Comparison of ENCODE assay signal across 30 mouse cellular contexts in the genomic region with DNA sequence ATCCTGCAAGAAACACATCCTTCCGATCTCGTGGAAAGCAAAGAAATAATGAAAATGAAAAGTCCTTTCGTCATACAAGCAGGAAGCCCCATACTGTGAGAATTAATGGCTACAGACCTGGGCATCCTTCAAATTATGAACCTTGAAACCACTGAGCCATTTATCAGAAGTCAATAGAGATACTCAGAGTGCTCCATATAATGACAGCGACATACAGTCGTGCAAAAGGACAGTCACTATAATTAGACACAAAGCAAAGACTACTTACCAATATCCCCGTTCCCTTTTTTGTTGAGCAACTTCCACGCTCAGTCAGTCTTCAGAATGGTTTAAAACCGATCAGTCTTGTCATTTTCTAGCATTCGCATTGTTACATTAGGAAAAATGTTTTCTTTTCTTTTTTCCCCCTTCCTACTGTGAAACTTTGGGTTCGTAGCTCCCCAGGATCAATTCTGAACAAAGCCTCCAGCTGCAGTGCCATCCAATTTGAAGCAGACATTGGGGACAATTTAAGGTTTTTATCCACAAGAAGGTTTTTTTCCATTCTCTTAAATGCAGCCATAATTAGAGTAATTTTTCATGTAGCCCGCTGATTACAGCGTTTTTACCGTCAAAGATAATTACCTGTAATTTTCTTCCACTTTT. TPM values are rescaled to one million over a fixed set of nuclear protein-coding genes. Genes with fewer than 3 reads are reported as not detected.
DNase-seq lines count a peak whose midpoint lies in the region; ATAC-seq and TF ChIP-seq lines count a peak whose summit lies in the region.
"Had no signal": no experiment of that assay in that cellular context is flagged by ENCODE, and none has a peak within 500 bp of the region (broad histone marks: within the 10 kb centered on the region; RNA-seq: fewer than 3 reads in every experiment).

No protein-coding gene starts in this region.

- H3K4me1 ChIP-seq in forebrain, embryonic 11.5 days (replicated peaks; ENCODE audit: control insufficient read depth, insufficient read depth, low read length), result no peaks in the 10 kb centered on the region; the same call in 1 of the 2 replicates
- H3K4me1 ChIP-seq in forebrain, embryonic 10.5 days, result peaks cover 12% of the 10 kb centered on the region
- no peaks in the 10 kb centered on the region for H3K4me1 ChIP-seq in embryonic facial prominence, embryonic 14.5 days (ENCODE audit: control insufficient read depth, insufficient read depth, low read length)
- peaks cover 9% of the 10 kb centered on the region for H3K4me1 ChIP-seq in limb, embryonic 10.5 days
- H3K4me1 ChIP-seq: neural tube, embryonic 13.5 days; stomach, embryonic 15.5 days had no signal

- H3K36me3 ChIP-seq in forebrain, embryonic 11.5 days (ENCODE audit: control insufficient read depth, insufficient read depth, low read length), result no peaks in the 10 kb centered on the region
- H3K36me3 ChIP-seq in forebrain, embryonic 10.5 days (replicated peaks), result no peaks in the 10 kb centered on the region
- no peaks in the 10 kb centered on the region for H3K36me3 ChIP-seq in embryonic facial prominence, embryonic 14.5 days (ENCODE audit: control insufficient read depth, insufficient read depth, low read length)
- no peaks in the 10 kb centered on the region for H3K36me3 ChIP-seq in limb, embryonic 10.5 days
- H3K36me3 ChIP-seq: hindbrain, embryonic 12.5 days; neural tube, embryonic 13.5 days; stomach, embryonic 15.5 days had no signal

- DNase-seq in forebrain, embryonic 11.5 days (ENCODE audit: low spot score), result no peak
- DNase-seq in forebrain, embryonic 10.5 days (ENCODE audit: extremely low spot score, low spot score), result no peak
- peak; percentile 89 for DNase-seq in brain, embryonic 14.5 days (ENCODE audit: low read depth)
- DNase-seq in embryonic facial prominence, embryonic 14.5 days (ENCODE audit: low spot score), result no peak
- DNase-seq in limb, embryonic 10.5 days (ENCODE audit: low spot score), result peak; percentile 27
- DNase-seq in left cerebral cortex, postnatal 10 days (ENCODE audit: extremely low spot score in 1 of 2, low spot score in 2 of 2), result no peak
- no peak for DNase-seq in thymus, postnatal 0 days (ENCODE audit: low spot score)
- no peak for DNase-seq in adrenal gland, postnatal 10 days
- DNase-seq: adrenal gland, postnatal 25 days; cerebellum, adult 2 months; kidney, adult 9 months; kidney, postnatal 25 days; left cerebral cortex, postnatal 4 days; liver, postnatal 0 days; lung, postnatal 10 days; right cerebral cortex, postnatal 14 days; thymus, adult 2 months had no signal

- 4% methylated on average over 13 of the region's 13 CpGs for WGBS in forebrain, embryonic 11.5 days
- WGBS in forebrain, embryonic 10.5 days, result 7% methylated on average over 13 of the region's 13 CpGs
- WGBS in embryonic facial prominence, embryonic 14.5 days, result 23% methylated on average over 13 of the region's 13 CpGs
- 3% methylated on average over 13 of the region's 13 CpGs for WGBS in limb, embryonic 10.5 days

- TF ChIP-seq POLR2A in brain, embryonic 14.5 days (IDR thresholded peaks at IDR 0.05; ENCODE audit: borderline replicate concordance, extremely low read depth, insufficient read depth, insufficient read length, poor library complexity, severe bottlenecking), result no peak

- no peak for TF ChIP-seq CTCF in brain, embryonic 14.5 days (IDR thresholded peaks at IDR 0.05; ENCODE audit: borderline replicate concordance, extremely low read depth, insufficient read depth, insufficient read length)

- ATAC-seq in forebrain, embryonic 11.5 days (replicated peaks; ENCODE audit: low FRiP score), result no peak
- no peak for ATAC-seq in embryonic facial prominence, embryonic 14.5 days (ENCODE audit: low read depth)
- ATAC-seq: CD4-positive, CD25-positive, alpha-beta regulatory T cell, adult 4 months; inflammation-experienced regulatory T-cells, adult 6 months; liver, postnatal 0 days had no signal

- intact Hi-C loops in left cerebral cortex, postnatal 10 days (cut with DNase I), result loop anchor here (10.0 kb wide), 1 partner anchor 294 kb away; the partner anchor contains the start of gene Sem1

- no peak overlapping the region for H3K9ac ChIP-seq in forebrain, embryonic 11.5 days (ENCODE audit: low read length)
- H3K9ac ChIP-seq in embryonic facial prominence, embryonic 14.5 days (ENCODE audit: low read depth, low read length), result no peak overlapping the region
- H3K9ac ChIP-seq: hindbrain, embryonic 12.5 days; liver, postnatal 0 days; neural tube, embryonic 13.5 days; stomach, embryonic 15.5 days had no signal

- H3K27me3 ChIP-seq in forebrain, embryonic 11.5 days (ENCODE audit: control insufficient read depth, insufficient read depth, low read length), result peaks cover 80% of the 10 kb centered on the region
- H3K27me3 ChIP-seq in forebrain, embryonic 10.5 days (ENCODE audit: poor library complexity, severe bottlenecking), result peaks cover 100% of the 10 kb centered on the region
- H3K27me3 ChIP-seq in embryonic facial prominence, embryonic 14.5 days (replicated peaks; ENCODE audit: control insufficient read depth, insufficient read depth, low read length), result peaks cover 91% of the 10 kb centered on the region
- peaks cover 100% of the 10 kb centered on the region for H3K27me3 ChIP-seq in limb, embryonic 10.5 days (ENCODE audit: low read depth, poor library complexity, severe bottlenecking)

- H3K4me3 ChIP-seq in forebrain, embryonic 11.5 days (ENCODE audit: low read depth, low read length), result peak overlapping the region; percentile 10; the same call in 1 of the 2 replicates
- H3K4me3 ChIP-seq in forebrain, embryonic 10.5 days, result no peak overlapping the region
- H3K4me3 ChIP-seq in embryonic facial prominence, embryonic 14.5 days (ENCODE audit: low read depth, low read length), result 0 out of 2 replicates have a peak overlapping the region, but pooled peaks have one; percentile 2
- H3K4me3 ChIP-seq in limb, embryonic 10.5 days, result no peak overlapping the region
- H3K4me3 ChIP-seq: erythroblast, embryonic 14.5 days; hindbrain, embryonic 12.5 days; neural tube, embryonic 13.5 days; stomach, embryonic 15.5 days had no signal

- H3K4me2 ChIP-seq in forebrain, embryonic 11.5 days (ENCODE audit: low read depth, low read length, severe bottlenecking), result no peak overlapping the region
- H3K4me2 ChIP-seq in embryonic facial prominence, embryonic 14.5 days (ENCODE audit: low read depth, low read length), result peak overlapping the region; percentile 25; the same call in 1 of the 2 replicates
- H3K4me2 ChIP-seq: heart, embryonic 11.5 days; hindbrain, embryonic 12.5 days; neural tube, embryonic 13.5 days; stomach, embryonic 15.5 days had no signal

- H3K9me3 ChIP-seq in forebrain, embryonic 11.5 days (ENCODE audit: control insufficient read depth, low read length), result no peaks in the 10 kb centered on the region
- peaks cover 1% of the 10 kb centered on the region; the same call in 1 of the 2 replicates for H3K9me3 ChIP-seq in forebrain, embryonic 10.5 days
- no peaks in the 10 kb centered on the region for H3K9me3 ChIP-seq in embryonic facial prominence, embryonic 14.5 days (ENCODE audit: control insufficient read depth, low read length)
- H3K9me3 ChIP-seq in limb, embryonic 10.5 days (replicated peaks), result no peaks in the 10 kb centered on the region
- H3K9me3 ChIP-seq: hindbrain, embryonic 12.5 days; neural tube, embryonic 13.5 days; stomach, embryonic 15.5 days had no signal

- H3K27ac ChIP-seq in forebrain, embryonic 11.5 days (ENCODE audit: low read depth, low read length), result peak overlapping the region; percentile 59
- no peak overlapping the region for H3K27ac ChIP-seq in forebrain, embryonic 10.5 days
- peak overlapping the region; percentile 28; the same call in 1 of the 2 replicates for H3K27ac ChIP-seq in embryonic facial prominence, embryonic 14.5 days (replicated peaks; ENCODE audit: low read depth, low read length)
- H3K27ac ChIP-seq in limb, embryonic 10.5 days, result no peak overlapping the region
- H3K27ac ChIP-seq: hindbrain, embryonic 12.5 days; neural tube, embryonic 13.5 days; stomach, embryonic 15.5 days had no signal

RNA-seq across cellular contexts. Expression of gene Dlx6, which starts 6.0 kb away (rescaled TPM):
- polyA plus RNA-seq in forebrain, embryonic 11.5 days (2014; fragmentation: Nextera tagmentation; extraction: Ambion mirVana), result 4.5 and 7.3 TPM in 2 replicates
- polyA plus RNA-seq in forebrain, embryonic 10.5 days (2016; fragmentation: Nextera tagmentation; extraction: Ambion mirVana), result 0.95 and 1.1 TPM in 2 replicates
- 13.2 and 22.9 TPM in 2 replicates for polyA plus RNA-seq in brain, embryonic 14.5 days (2012; rRNA removed)
- polyA plus RNA-seq in embryonic facial prominence, embryonic 14.5 days (2014; fragmentation: Nextera tagmentation; extraction: Ambion mirVana), result 2.8 and 3.7 TPM in 2 replicates
- polyA plus RNA-seq in limb, embryonic 10.5 days (2016; fragmentation: Nextera tagmentation; extraction: Ambion mirVana), result 0.41 and 0.60 TPM in 2 replicates
- 10 to 100 TPM; 10.1 to 13.4 TPM for total RNA-seq in left cerebral cortex, postnatal 10 days (2021)
- not detected in 2 replicates for polyA plus RNA-seq in thymus, postnatal 0 days (2015; fragmentation: Nextera tagmentation; extraction: Ambion mirVana)
- under 1 TPM in 1 of 2 experiments, not detected in 1; 0.57 TPM for total RNA-seq in adrenal gland, postnatal 10 days (2021)
- total RNA-seq: common myeloid progenitor, adult 5-6 weeks; ES-E14; gastrocnemius, postnatal 4 days; liver, adult 2 months; megakaryocyte, adult 5-6 weeks had no signal
- polyA plus RNA-seq: CD4-positive, CD25-positive, alpha-beta regulatory T cell, adult 4 months; cerebellum, adult 2 months; erythroblast, embryonic 14.5 days; inflammation-experienced regulatory T-cells, adult 6 months; liver, adult 2 months; liver, postnatal 0 days; neural tube, embryonic 13.5 days; spleen, adult 2 months; thymus, adult 2 months had no signal

RNA-seq across cellular contexts. Expression of gene Dlx5, which starts 12.7 kb away (rescaled TPM):
- polyA plus RNA-seq in forebrain, embryonic 11.5 days (2014; fragmentation: Nextera tagmentation; extraction: Ambion mirVana), result 45.5 and 47.7 TPM in 2 replicates
- 17.5 and 18.5 TPM in 2 replicates for polyA plus RNA-seq in forebrain, embryonic 10.5 days (2016; fragmentation: Nextera tagmentation; extraction: Ambion mirVana)
- polyA plus RNA-seq in brain, embryonic 14.5 days (2012; rRNA removed), result 15.5 and 20.4 TPM in 2 replicates
- 38.0 and 40.2 TPM in 2 replicates for polyA plus RNA-seq in embryonic facial prominence, embryonic 14.5 days (2014; fragmentation: Nextera tagmentation; extraction: Ambion mirVana)
- polyA plus RNA-seq in limb, embryonic 10.5 days (2016; fragmentation: Nextera tagmentation; extraction: Ambion mirVana), result 9.3 and 10.8 TPM in 2 replicates
- 1 to 10 TPM; 7.4 to 8.1 TPM for total RNA-seq in left cerebral cortex, postnatal 10 days (2021)
- polyA plus RNA-seq in thymus, postnatal 0 days (2015; fragmentation: Nextera tagmentation; extraction: Ambion mirVana), result 0.23 and 0.50 TPM in 2 replicates
- total RNA-seq in adrenal gland, postnatal 10 days (2021), result 1 to 10 TPM in 1 of 2 experiments, under 1 TPM in 1; 0.76 to 1.2 TPM
- total RNA-seq: adrenal gland, postnatal 25 days; common myeloid progenitor, adult 5-6 weeks; ES-E14; liver, adult 2 months; megakaryocyte, adult 5-6 weeks had no signal
- polyA plus RNA-seq: CD4-positive, CD25-positive, alpha-beta regulatory T cell, adult 4 months; cerebellum, adult 2 months; erythroblast, embryonic 14.5 days; inflammation-experienced regulatory T-cells, adult 6 months; liver, adult 2 months; liver, postnatal 0 days; spleen, adult 2 months had no signal

Comparison
In these comparisons a context has a peak if more than half of its experiments do, and no peak if none do; other contexts are left out.
1. H3K27ac ChIP-seq: peak in forebrain, embryonic 11.5 days (single experiment) and embryonic facial prominence, embryonic 14.5 days (single experiment); none in forebrain, embryonic 10.5 days (single experiment) and limb, embryonic 10.5 days (single experiment).
2. H3K4me3 ChIP-seq: peak in forebrain, embryonic 11.5 days (single experiment) and embryonic facial prominence, embryonic 14.5 days (single experiment); none in forebrain, embryonic 10.5 days (single experiment) and limb, embryonic 10.5 days (single experiment).
3. DNase-seq: peak in brain, embryonic 14.5 days (single experiment) and limb, embryonic 10.5 days (single experiment); none in forebrain, embryonic 11.5 days (single experiment), forebrain, embryonic 10.5 days (single experiment), embryonic facial prominence, embryonic 14.5 days (single experiment), left cerebral cortex, postnatal 10 days (0 of 2), thymus, postnatal 0 days (single experiment) and adrenal gland, postnatal 10 days (single experiment).